Mouse (Mus musculus): ENCODE measurements at regions not wholly inside any gene's neighbourhood (a gene's known extent, or its start where the extent isn't known, plus 50 kb on each side); places are given as distances from the start of the nearest gene placed in this dataset.
"Not testable (repeated sequence)": the region's sequence is repeated elsewhere in the genome, so short reads cannot be mapped to it uniquely, and the experiment has no call there.

- WGBS, result 52% methylated on average over 3 of the region's 3 CpGs
- DNase-seq (ENCODE audit: low spot score), result no peak
- no peaks in the 10 kb centered on the region for H3K9me3 ChIP-seq (replicated peaks)
- peak overlapping the region; percentile 80 for H3K27ac ChIP-seq
- no peaks in the 10 kb centered on the region for H3K36me3 ChIP-seq
- peaks cover 43% of the 10 kb centered on the region for H3K4me1 ChIP-seq
- no peaks in the 10 kb centered on the region for H3K27me3 ChIP-seq (ENCODE audit: low read depth, poor library complexity, severe bottlenecking)
- no peak overlapping the region for H3K4me3 ChIP-seq
Measured at GRCm38 (mm10) chr10:45866860-45867259, 289.2 kb downstream of the Hace1 start.

- Histone ChIP-seq H3K36me3 (no peaks in the 10 kb centered on the region), H3K9me3 (replicated peaks) (no peaks in the 10 kb centered on the region), H3K27me3 (ENCODE audit: low read depth, poor library complexity, severe bottlenecking) (no peaks in the 10 kb centered on the region), H3K27ac (no peak overlapping the region), H3K4me1 (peaks cover 62% of the 10 kb centered on the region), H3K4me3 (no peak overlapping the region)
- WGBS, result 85% methylated on average over 4 of the region's 4 CpGs
- no peak for DNase-seq (ENCODE audit: low spot score)
Measured at GRCm38 (mm10) chr10:45871028-45871427, 293.4 kb downstream of the Hace1 start.

GRCm38 (mm10) chr10:45872007-45872890, 294.6 kb downstream of the Hace1 start:
- Histone ChIP-seq H3K9me3 (replicated peaks) (no peaks in the 10 kb centered on the region), H3K36me3 (no peaks in the 10 kb centered on the region), H3K27ac (peak overlapping the region; percentile 77), H3K27me3 (ENCODE audit: low read depth, poor library complexity, severe bottlenecking) (no peaks in the 10 kb centered on the region), H3K4me1 (peaks cover 50% of the 10 kb centered on the region), H3K4me3 (no peak overlapping the region)
- WGBS, result 84% methylated on average over 4 of the region's 4 CpGs
- no peak for DNase-seq (ENCODE audit: low spot score)

- H3K27ac ChIP-seq, result peak overlapping the region; percentile 7; the same call in 1 of the 2 replicates
Measured at GRCm38 (mm10) chr10:45873805-45874780, 296.5 kb downstream of the Hace1 start.

GRCm38 (mm10) chr10:45875287-45875686, 297.7 kb downstream of the Hace1 start:
- not testable (repeated sequence) for H3K9me3 ChIP-seq (replicated peaks); H3K36me3 ChIP-seq; H3K27me3 ChIP-seq (ENCODE audit: low read depth, poor library complexity, severe bottlenecking); H3K4me3 ChIP-seq; H3K27ac ChIP-seq; DNase-seq (ENCODE audit: low spot score)
- H3K4me1 ChIP-seq, result peaks cover 28% of the 10 kb centered on the region
- WGBS, result 95% methylated on average over 20 of the region's 20 CpGs

More at GRCm38 (mm10) chr10:45873805-45874780, 296.5 kb downstream of the Hace1 start:
- 80% methylated on average over 14 of the region's 14 CpGs for WGBS
- Histone ChIP-seq H3K36me3 (no peaks in the 10 kb centered on the region), H3K27me3 (ENCODE audit: low read depth, poor library complexity, severe bottlenecking) (no peaks in the 10 kb centered on the region), H3K9me3 (replicated peaks) (no peaks in the 10 kb centered on the region), H3K4me3 (no peak overlapping the region), H3K4me1 (peaks cover 35% of the 10 kb centered on the region)
- DNase-seq (ENCODE audit: low spot score), result no peak

GRCm38 (mm10) chr10:45883745-45884144, 306.1 kb downstream of the Hace1 start:
- 0 out of 2 replicates have a peak, but pooled peaks cover 2% of the 10 kb centered on the region for H3K36me3 ChIP-seq
- H3K9me3 ChIP-seq (replicated peaks), result no peaks in the 10 kb centered on the region
- H3K27ac ChIP-seq, result peak overlapping the region; percentile 56
- peaks cover 23% of the 10 kb centered on the region for H3K4me1 ChIP-seq
- no peak for DNase-seq (ENCODE audit: low spot score)
- H3K4me3 ChIP-seq, result no peak overlapping the region
- no peaks in the 10 kb centered on the region for H3K27me3 ChIP-seq (ENCODE audit: low read depth, poor library complexity, severe bottlenecking)
- WGBS, result 91% methylated on average over 1 of the region's 1 CpGs

- Histone ChIP-seq H3K36me3 (0 out of 2 replicates have a peak, but pooled peaks cover 2% of the 10 kb centered on the region), H3K4me3 (no peak overlapping the region), H3K27me3 (ENCODE audit: low read depth, poor library complexity, severe bottlenecking) (no peaks in the 10 kb centered on the region), H3K9me3 (replicated peaks) (no peaks in the 10 kb centered on the region), H3K27ac (no peak overlapping the region), H3K4me1 (peaks cover 29% of the 10 kb centered on the region)
- no peak for DNase-seq (ENCODE audit: low spot score)
- 22% methylated on average over 2 of the region's 2 CpGs for WGBS
Measured at GRCm38 (mm10) chr10:45886636-45887035, 309.0 kb downstream of the Hace1 start.

GRCm38 (mm10) chr10:45888835-45889234, 311.2 kb downstream of the Hace1 start:
- Histone ChIP-seq H3K27ac (peak overlapping the region; percentile 72), H3K4me3 (no peak overlapping the region), H3K9me3 (replicated peaks) (no peaks in the 10 kb centered on the region), H3K36me3 (0 out of 2 replicates have a peak, but pooled peaks cover under 1% of the 10 kb centered on the region), H3K4me1 (peaks cover 50% of the 10 kb centered on the region), H3K27me3 (ENCODE audit: low read depth, poor library complexity, severe bottlenecking) (no peaks in the 10 kb centered on the region)
- WGBS, result 74% methylated on average over 4 of the region's 4 CpGs
- DNase-seq (ENCODE audit: low spot score), result no peak

GRCm38 (mm10) chr10:45889381-45889951, 311.8 kb downstream of the Hace1 start:
- H3K4me3 ChIP-seq, result no peak overlapping the region
- no peak for DNase-seq (ENCODE audit: low spot score)
- H3K27me3 ChIP-seq (ENCODE audit: low read depth, poor library complexity, severe bottlenecking), result no peaks in the 10 kb centered on the region
- WGBS, result 86% methylated on average over 13 of the region's 13 CpGs
- H3K36me3 ChIP-seq, result no peaks in the 10 kb centered on the region
- H3K4me1 ChIP-seq, result peaks cover 56% of the 10 kb centered on the region
- H3K27ac ChIP-seq, result peak overlapping the region; percentile 46
- no peaks in the 10 kb centered on the region for H3K9me3 ChIP-seq (replicated peaks)

- H3K27ac ChIP-seq, result peak overlapping the region; percentile 46; the same call in 1 of the 2 replicates
- no peak for DNase-seq (ENCODE audit: low spot score)
- WGBS, result 91% methylated on average over 9 of the region's 9 CpGs
- no peaks in the 10 kb centered on the region for H3K36me3 ChIP-seq
- no peaks in the 10 kb centered on the region for H3K9me3 ChIP-seq (replicated peaks)
- H3K4me3 ChIP-seq, result no peak overlapping the region
- peaks cover 63% of the 10 kb centered on the region for H3K4me1 ChIP-seq
- no peaks in the 10 kb centered on the region for H3K27me3 ChIP-seq (ENCODE audit: low read depth, poor library complexity, severe bottlenecking)
Measured at GRCm38 (mm10) chr10:45890088-45890626, 312.5 kb downstream of the Hace1 start.

- no peak overlapping the region for H3K4me3 ChIP-seq
- H3K4me1 ChIP-seq, result peaks cover 53% of the 10 kb centered on the region
- no peaks in the 10 kb centered on the region for H3K27me3 ChIP-seq (ENCODE audit: low read depth, poor library complexity, severe bottlenecking)
- peak overlapping the region; percentile 88 for H3K27ac ChIP-seq
- no peak for DNase-seq (ENCODE audit: low spot score)
- H3K36me3 ChIP-seq, result no peaks in the 10 kb centered on the region
- no peaks in the 10 kb centered on the region for H3K9me3 ChIP-seq (replicated peaks)
- 68% methylated on average over 2 of the region's 2 CpGs for WGBS
Measured at GRCm38 (mm10) chr10:45892464-45892863, 314.8 kb downstream of the Hace1 start.
